Mouse (Mus musculus): ENCODE measurements around the gene Gm5868. TPM values are rescaled to one million over a fixed set of nuclear protein-coding genes. Genes with fewer than 3 reads are reported as not detected.

Gene Gm5868
- total RNA-seq, 2 experiments from 2014 or later, result not detected

DNA sequence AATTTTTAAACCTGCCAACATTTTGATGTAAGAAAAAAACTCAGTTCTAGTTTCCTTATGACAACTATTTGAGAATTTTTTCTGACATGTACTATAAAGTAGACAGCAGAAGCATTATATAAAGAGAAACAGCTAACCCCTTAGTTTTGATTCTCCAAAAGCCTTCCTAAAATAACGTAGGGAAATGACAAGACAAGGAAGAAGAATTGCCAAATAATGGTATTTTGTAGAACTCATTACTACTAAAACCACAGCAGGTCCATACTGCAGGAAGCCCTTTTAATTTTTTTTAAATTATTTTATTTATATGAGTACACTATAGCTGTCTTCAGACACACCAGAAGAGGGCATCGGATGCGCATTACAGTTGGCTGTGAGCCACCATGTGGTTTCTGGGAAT is 36.1 kb downstream of the Gm5868 start:
- no peak for DNase-seq
- intact Hi-C loops (cut with DNase I), result no loop called here

Other genes with a start within 250 kb of the Gm5868 start
- gene Corin, start 83.1 kb downstream of the Gm5868 start, total RNA-seq (2021), result 100 to 1,000 TPM; 147 to 164 TPM
- gene Nfxl1, start 27.9 kb downstream of the Gm5868 start, total RNA-seq (2021), result 1 to 10 TPM; 4.7 to 6.9 TPM
- not detected for gene Zar1, start 6.3 kb downstream of the Gm5868 start, total RNA-seq (2021)
- not detected for gene Cnga1, start 56.7 kb upstream of the Gm5868 start, total RNA-seq (2021)
- not detected for gene Nipal1, start 60.2 kb upstream of the Gm5868 start, total RNA-seq (2021)
- gene Txk, start 165.2 kb upstream of the Gm5868 start, total RNA-seq (2021), result under 1 TPM in 1 of 2 experiments, not detected in 1; 0.11 TPM